Mouse (Mus musculus): ENCODE data around the gene 1700024B05Rik.
"Not testable (repeated sequence)": the region's sequence is repeated elsewhere in the genome, so short reads cannot be mapped to it uniquely, and the experiment has no call there.

1700024B05Rik gene

DNA sequence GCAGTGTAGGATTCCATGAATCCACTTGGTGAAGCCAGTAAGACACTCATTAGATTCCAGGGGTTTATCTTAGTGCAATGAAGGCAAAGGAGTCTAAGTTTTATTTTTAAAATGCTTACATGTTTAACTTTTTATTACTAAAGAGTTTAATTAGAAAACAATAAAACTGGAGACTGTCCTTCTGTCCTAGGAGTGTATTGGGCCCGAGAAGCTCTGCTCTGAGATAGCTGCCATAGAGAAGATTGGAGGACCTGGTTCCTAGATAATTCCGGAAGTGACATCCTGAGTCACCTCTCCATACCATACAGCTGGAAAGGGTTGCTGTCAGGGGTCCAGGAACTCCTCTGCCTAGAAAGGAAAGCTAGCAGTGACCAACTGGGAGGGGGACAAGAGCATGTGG, at the start of gene 1700024B05Rik:
TSS of gene 1700024B05Rik (plus strand) at position 301 of the 400 bp plus-strand sequence.
- not testable (repeated sequence) for DNase-seq (ENCODE audit: low spot score)

DNA sequence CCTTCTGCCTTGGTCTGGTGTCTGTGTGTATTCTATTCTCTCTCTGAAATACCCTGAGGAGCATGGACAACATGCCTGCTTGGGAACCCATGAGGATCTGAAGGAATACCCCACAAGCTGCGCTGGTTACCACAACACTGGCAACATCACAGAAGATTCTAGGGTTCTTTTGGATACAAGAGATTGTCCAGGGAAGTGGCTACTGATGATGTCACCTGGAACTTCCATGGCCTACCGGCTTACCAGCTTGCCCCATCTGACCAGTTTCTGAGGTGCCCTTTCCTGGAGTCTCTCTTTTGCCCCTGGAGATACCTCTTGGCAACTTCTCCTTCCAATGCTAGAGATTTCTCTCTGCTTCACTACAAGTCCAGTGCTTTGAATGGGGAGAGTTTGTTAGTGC, 36.6 kb upstream of the 1700024B05Rik start, which contains the start of gene Gm7980:
TSS of gene Gm7980 (minus strand) at position 101 of the 400 bp plus-strand sequence.
- DNase-seq (ENCODE audit: low spot score), result not testable (repeated sequence)

DNA sequence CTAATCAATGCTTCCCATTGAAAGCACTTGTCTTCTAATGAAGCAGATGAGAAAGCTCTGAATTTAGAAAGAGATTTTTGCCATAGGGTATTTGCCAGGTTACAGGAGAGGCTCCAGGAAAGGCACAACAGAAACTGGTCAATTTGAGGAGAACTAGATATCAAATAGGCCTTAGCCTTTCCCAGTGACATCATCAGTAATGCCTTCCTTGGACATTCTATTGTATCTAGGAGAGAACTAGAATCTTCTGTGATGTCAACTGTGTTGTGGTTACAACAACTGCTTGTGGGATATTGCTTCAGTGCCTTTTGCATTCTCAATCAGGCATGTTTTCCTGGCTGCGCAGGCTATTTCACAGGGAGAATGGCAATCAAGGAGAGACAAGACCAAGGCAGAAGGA, 19.1 kb upstream of the 1700024B05Rik start, which contains the start of gene 1700049E17Rik1:
TSS of gene 1700049E17Rik1 (plus strand) at position 301 of the 400 bp plus-strand sequence.
- DNase-seq (ENCODE audit: low spot score), result not testable (repeated sequence)

DNA sequence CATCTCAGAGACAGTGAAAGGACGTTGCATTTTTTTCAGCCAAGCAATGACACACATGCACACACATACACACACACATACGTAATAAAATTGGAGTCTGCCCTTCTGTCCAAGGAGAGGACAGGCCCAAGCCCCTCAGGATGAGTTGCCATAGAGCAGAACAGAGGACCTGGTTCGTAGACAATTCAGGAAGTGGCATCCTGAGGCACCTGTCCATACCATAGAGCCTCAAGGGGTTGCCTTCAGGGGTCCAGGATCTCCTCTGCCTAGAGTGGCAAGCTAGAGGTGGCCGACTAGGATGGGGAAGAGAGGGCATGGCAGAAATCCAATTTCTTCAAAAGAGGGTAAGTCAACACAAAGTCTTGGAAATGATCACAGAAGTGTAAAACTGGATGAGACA, 20.3 kb downstream of the 1700024B05Rik start:
- DNase-seq (ENCODE audit: low spot score), result not testable (repeated sequence)

GRCm38 (mm10) chr14:41967827-41968226, 24.0 kb downstream of the 1700024B05Rik start, which contains the start of gene Gm6401:
TSS of gene Gm6401 (minus strand) at chr14:41967927.
- DNase-seq (ENCODE audit: low spot score), result not testable (repeated sequence)

DNA sequence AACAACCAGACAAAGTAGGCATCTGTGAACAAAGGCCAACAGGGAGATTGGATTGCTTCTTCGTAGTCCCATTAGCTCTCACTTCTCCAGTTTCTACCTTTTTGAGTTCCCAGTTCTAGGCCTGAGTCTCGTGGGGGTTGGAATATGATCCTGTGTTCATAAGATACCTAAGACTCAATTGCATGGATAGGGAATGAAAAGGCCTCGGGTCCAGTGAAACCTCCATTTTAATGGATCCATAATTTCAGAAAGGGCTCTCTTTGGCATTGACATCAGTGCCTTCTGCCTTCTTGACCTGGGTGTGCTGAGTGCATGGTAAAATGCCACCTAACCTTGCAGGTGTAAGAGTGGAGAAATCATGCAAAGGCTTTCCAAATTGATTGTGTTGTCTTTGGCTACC, 24.8 kb downstream of the 1700024B05Rik start:
- not testable (repeated sequence) for DNase-seq (ENCODE audit: low spot score)

DNA sequence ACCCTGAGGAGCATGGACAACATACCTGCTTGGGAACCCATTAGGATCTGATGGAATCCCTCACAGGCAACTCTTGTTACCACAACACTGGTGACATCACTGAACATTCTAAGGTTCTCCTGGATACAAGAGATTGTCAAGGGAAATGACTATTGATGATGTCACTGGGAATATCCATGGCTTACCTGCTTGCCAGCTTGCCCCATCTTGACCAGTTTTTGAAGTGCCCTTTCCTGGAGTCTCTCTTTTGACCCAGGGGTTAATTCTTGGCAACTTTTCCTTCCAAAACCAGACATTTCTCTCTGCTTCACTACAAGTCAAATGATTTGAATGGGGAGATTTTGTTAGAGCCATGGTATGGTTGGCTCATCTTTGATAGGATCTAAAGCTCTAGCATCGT, 39.4 kb downstream of the 1700024B05Rik start, which contains the start of gene Gm3543:
TSS of gene Gm3543 (minus strand) at position 101 of the 400 bp plus-strand sequence.
- not testable (repeated sequence) for DNase-seq (ENCODE audit: low spot score)

Measured in ovary, postnatal 10 days (tissue).